Mouse (Mus musculus) erythroid progenitor cell, adult 5-6 weeks (primary cell): ENCODE data around the gene Hist1h2bp. TPM values are rescaled to one million over a fixed set of nuclear protein-coding genes. Genes with fewer than 3 reads are reported as not detected.

Experiments used
- ATAC-seq: replicated peaks from 2 replicates; pipeline ENCODE4 v1.8.0; 2016; ENCODE audit warnings: moderate number of reproducible peaks, mild to moderate bottlenecking, moderate TSS enrichment, inconsistent platforms; ENCODE audit not compliant: poor library complexity, low FRiP score, severe bottlenecking
- total RNA-seq, 2 experiments: library from RNA; stranded (forward) in 1 of 2; stranded (reverse) in 1 of 2; fragments of 150-400 nt in 1 of 2; fragments of 186-747, 209-891 nt in 1 of 2; gene quantifications; 2 replicates each; pipeline versions ENCODE4 v1.2.3 to v1.2.4; 2015 to 2017; ENCODE audit warnings: low replicate concordance in 2 of 2

The Hist1h2bp gene
- total RNA-seq (2015; ENCODE audit: low replicate concordance): 31.0 and 96.0 TPM in 2 replicates
- 241 and 315 TPM in 2 replicates for total RNA-seq (2017; ENCODE audit: low replicate concordance)

DNA sequence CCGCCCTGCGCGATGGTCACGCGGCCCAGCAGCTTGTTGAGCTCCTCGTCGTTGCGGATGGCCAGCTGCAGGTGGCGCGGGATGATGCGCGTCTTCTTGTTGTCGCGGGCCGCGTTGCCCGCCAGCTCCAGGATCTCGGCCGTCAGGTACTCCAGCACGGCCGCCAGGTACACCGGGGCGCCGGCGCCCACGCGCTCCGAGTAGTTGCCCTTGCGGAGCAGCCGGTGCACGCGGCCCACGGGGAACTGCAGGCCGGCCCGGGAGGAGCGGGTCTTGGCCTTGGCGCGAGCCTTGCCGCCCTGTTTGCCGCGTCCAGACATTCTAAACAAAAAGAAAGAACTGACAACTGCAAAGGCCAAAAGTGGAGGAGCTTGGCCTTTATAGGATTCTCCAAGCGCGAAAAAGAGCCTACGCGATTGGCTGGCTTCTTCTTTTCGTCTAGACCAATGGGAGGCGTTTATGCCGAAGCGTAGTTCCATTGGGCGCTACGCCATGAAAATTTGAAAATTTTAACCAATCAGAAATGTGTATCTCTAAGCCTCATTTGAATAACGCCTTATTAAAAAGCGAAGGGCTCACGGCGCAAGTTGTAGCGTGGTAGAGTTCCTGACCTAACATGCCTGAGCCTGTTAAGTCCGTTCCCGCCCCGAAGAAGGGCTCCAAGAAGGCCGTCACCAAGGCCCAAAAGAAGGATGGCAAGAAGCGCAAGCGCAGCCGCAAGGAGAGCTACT is at the start of gene Hist1h2bp, which contains the start of gene Hist1h2an:
Gene Hist1h2bp, plus strand, starts transcription at position 563 of the 731 bp plus-strand sequence.
Gene Hist1h2an, minus strand, starts transcription at position 320 of the 731 bp plus-strand sequence.
- peak; percentile 74 for ATAC-seq

- no peak for ATAC-seq
These were observed 42.3 kb upstream of the Hist1h2bp start for GRCm38 (mm10) chr13:21745006-21745405.

DNA sequence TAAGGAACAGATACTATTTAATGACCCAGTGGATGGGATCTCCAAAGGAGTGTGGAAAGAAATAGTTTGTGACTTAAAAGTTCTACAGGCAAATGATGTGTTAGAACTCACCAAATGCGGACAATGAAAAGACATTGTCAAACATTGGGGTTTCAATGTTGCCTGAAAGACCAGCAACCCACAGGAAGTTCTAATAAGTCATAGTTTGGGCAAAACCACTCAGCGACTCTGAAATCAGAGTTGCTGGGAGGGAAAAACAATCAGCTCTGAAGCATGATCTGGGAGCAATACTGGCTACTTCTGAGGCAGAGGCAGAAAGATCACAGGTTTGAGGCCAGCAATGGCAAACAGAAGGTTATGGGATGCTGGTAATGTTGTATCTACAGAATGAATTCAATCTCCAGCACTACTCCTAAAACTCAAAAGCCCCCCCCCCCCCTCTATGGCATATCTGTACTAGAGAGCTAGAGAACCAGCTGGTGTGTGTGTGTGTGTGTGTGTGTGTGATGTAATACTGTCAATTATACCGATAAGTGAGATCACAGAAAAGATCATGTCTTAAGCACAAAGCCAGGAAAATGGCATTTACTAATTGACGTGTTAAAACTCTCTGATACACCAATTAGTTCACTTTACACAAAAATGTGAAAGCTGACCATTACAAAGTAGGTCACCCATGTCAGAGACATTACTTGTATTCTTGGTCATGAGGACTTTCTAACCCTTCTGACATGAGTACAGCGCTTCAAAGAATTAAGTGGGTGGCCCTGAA is 37.7 kb upstream of the Hist1h2bp start:
- ATAC-seq: 0 out of 2 replicates have a peak, but pooled peaks have one; percentile 4

DNA sequence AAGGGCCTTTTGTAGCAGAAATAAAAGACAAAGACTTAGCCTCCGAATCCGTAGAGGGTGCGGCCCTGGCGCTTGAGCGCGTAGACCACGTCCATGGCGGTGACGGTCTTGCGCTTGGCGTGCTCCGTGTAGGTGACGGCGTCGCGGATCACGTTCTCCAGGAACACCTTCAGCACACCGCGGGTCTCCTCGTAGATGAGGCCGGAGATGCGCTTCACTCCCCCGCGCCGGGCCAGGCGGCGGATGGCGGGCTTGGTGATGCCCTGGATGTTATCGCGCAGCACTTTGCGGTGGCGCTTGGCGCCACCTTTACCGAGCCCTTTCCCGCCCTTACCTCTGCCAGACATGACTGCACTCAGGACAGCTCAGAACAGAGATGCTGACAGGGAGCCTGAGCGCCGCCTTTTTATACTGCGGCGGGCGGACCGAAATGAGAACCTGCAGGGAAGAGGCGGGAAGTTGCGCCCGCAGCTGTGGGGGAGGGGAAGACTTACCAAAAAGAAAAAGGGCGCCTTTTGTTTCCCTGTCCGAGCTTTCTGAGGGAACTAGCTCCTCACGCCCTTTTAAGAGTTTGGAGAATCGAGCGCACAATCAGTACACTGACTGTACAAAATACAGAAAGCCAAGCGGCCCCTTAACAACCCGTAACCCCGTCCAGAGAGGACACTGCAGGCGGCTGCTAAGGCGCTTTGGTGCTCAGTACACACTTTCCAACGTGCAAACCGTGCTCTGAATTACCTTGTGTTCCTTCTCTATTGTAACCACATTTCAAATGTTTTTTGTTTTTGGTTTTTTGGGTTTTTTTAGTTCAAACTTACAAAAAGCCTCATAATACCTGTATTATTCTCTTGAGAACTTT is 36.9 kb upstream of the Hist1h2bp start, which contains the start of gene Hist1h4k:
Gene Hist1h4k, minus strand, starts transcription at position 347 of the 859 bp plus-strand sequence.
- peak; percentile 51 for ATAC-seq

GRCm38 (mm10) chr13:21751417-21751816 is 35.8 kb upstream of the Hist1h2bp start:
- no peak for ATAC-seq

DNA sequence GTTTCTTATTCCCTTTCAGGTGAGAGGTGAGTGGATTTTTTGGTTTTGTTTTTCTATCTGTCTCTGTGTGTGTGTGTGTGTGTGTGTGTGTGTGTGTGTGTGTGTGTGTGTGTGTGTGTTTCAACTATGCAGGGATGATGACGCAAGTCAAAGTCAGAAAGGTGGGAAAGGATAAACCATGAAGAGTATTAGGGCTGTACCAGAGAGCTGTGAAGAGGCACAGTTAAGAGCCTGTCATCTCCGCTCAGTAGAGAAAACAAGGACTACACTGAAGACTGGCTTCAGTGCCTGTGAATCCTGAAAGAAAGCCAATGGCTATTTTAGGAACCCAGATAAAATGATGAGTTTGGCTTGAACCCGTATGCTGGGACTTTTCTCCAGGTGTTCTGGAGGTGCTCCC is 35.4 kb upstream of the Hist1h2bp start:
- ATAC-seq: no peak

GRCm38 (mm10) chr13:21752356-21752755 is 34.9 kb upstream of the Hist1h2bp start:
- ATAC-seq: peak; percentile 7; the same call in 1 of the 2 replicates

DNA sequence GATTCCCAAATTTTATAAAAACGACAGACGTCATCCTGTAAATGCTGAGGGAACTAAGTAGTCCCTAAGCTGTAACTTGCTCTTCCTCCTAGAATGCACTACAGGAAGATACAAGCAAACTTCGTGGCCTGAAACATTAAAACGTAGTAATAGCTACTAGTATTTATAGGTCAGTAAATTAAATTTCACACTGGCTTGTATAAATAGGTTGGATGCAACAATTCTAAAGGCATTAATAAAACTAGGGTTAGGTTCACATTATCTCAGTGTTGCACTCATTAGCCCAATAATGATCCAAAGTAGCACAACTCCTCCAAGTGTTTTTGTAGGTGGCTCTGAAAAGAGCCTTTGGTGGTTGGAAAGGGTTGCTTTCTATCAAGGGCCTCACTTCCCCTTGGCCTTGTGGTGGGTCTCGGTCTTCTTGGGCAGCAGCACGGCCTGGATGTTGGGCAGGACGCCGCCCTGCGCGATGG is 34.2 kb upstream of the Hist1h2bp start:
- 0 out of 2 replicates have a peak, but pooled peaks have one; percentile 4 for ATAC-seq

GRCm38 (mm10) chr13:21753524-21754285 is 33.6 kb upstream of the Hist1h2bp start, which contains the start of the genes Hist1h2ak and Hist1h2bn:
TSS of gene Hist1h2ak (minus strand) at chr13:21753827.
TSS of gene Hist1h2bn (plus strand) at chr13:21754123.
- peak; percentile 71 for ATAC-seq

DNA sequence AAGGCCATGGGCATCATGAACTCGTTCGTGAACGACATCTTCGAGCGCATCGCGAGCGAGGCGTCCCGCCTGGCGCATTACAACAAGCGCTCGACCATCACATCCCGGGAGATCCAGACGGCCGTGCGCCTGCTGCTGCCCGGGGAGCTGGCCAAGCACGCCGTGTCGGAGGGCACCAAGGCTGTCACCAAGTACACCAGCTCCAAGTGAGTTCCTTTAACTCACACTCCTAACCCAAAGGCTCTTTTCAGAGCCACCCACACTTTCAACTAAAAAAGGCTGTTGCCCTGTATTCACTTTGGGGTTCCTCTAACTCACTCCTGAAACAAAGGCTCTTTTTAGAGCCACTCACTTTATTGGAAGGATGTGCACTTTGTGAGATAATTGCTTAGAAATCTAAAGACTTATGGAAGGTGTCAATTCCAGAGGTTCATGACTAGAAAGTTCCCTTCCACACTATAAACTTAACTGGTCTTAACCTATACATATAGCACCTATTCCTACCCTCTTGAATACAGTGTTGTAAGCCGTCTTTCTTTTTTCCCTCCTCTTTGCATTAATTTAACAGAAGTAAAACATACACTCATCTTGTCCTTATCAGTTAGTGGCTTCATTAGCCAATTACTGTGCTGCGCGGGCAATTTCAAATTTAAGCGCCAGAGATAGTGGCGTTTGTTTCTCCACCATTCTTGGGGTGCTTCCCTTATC is 32.8 kb upstream of the Hist1h2bp start:
- peak; percentile 44 for ATAC-seq

DNA sequence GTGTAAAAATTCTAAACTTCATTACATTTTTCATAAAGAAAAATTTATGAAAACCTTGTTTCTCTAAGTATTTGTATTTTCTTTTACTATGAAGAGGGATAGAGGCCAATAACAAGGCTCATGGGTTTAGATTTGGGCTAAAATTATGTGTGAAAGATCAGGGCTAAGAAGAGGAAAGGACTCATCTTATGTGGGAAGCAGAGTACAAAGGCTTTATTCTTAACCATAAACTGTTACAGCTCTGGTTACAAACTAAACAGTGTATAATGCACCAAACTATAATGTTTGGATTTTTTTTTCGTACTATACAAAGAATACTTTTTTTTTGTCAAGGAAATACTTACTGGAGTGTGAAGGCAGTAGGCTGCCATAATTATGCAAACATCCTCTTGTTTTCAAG is 31.6 kb upstream of the Hist1h2bp start:
- no peak for ATAC-seq

- ATAC-seq: peak; percentile 53
These were observed 8.2 kb upstream of the Hist1h2bp start for GRCm38 (mm10) chr13:21778814-21779766.

- peak; percentile 43 for ATAC-seq
These were observed 7.2 kb upstream of the Hist1h2bp start, which contains the start of gene Hist1h1b for GRCm38 (mm10) chr13:21779767-21780731. TSS of gene Hist1h1b (minus strand) at chr13:21780625.

GRCm38 (mm10) chr13:21781021-21781555 is 6.2 kb upstream of the Hist1h2bp start:
- ATAC-seq: no peak

DNA sequence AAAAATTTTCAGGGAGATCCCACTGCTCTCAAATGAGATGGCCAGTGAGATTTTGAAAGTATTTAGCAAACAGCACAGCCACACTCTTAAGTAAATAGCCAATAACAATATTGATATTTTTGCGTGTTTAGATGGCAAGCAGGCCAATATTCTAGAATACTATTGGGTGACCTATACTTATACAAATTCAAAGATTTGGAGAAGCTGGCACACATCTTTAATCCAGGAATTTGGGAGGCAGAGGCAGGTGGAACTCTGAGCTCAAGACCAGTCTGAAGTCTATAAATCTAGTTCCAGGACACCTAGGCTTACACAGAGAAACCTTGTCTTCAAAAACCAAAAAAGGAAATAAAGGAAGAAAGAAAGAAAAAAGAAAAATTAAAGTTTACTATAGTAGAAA is 5.6 kb upstream of the Hist1h2bp start:
- no peak for ATAC-seq
